Mouse (Mus musculus) ovary, postnatal 36 days (tissue): ENCODE data around the gene Chit1.
A peak's percentile ranks its signal among the peaks of the same experiment; 100 is the strongest.

Experiments used
- DNase-seq: peaks from one replicate; pipeline ENCODE4 v3.0.0; 2022; ENCODE audit warnings: low spot score, mixed read lengths

Chit1 gene

GRCm38 (mm10) chr1:134142363-134142794 lies 31.3 kb downstream of the Chit1 start:
- no peak for DNase-seq

- DNase-seq: no peak
Measured at GRCm38 (mm10) chr1:134146066-134146465, 35.0 kb downstream of the Chit1 start.

GRCm38 (mm10) chr1:134150076-134150475 lies 39.0 kb downstream of the Chit1 start:
- no peak for DNase-seq

- no peak for DNase-seq
Measured at GRCm38 (mm10) chr1:134150745-134151144, 39.7 kb downstream of the Chit1 start.

GRCm38 (mm10) chr1:134151655-134152412 lies 40.8 kb downstream of the Chit1 start:
- peak; percentile 44 for DNase-seq

- no peak for DNase-seq
Measured at GRCm38 (mm10) chr1:134152626-134153590, 41.9 kb downstream of the Chit1 start.

- no peak for DNase-seq
Measured at GRCm38 (mm10) chr1:134154121-134154520, 43.1 kb downstream of the Chit1 start.

- DNase-seq: no peak
Measured at GRCm38 (mm10) chr1:134154655-134155054, 43.6 kb downstream of the Chit1 start.

- DNase-seq: no peak
Measured at GRCm38 (mm10) chr1:134160404-134160803, 49.4 kb downstream of the Chit1 start.

GRCm38 (mm10) chr1:134161399-134161798 lies 50.4 kb downstream of the Chit1 start:
- no peak for DNase-seq

GRCm38 (mm10) chr1:134162510-134163225 lies 51.6 kb downstream of the Chit1 start:
- no peak for DNase-seq

GRCm38 (mm10) chr1:134163476-134163875 lies 52.4 kb downstream of the Chit1 start:
- DNase-seq: no peak

GRCm38 (mm10) chr1:134164454-134164853 lies 53.4 kb downstream of the Chit1 start:
- DNase-seq: no peak

- DNase-seq: no peak
Measured at GRCm38 (mm10) chr1:134166547-134166946, 55.5 kb downstream of the Chit1 start.

GRCm38 (mm10) chr1:134167416-134168305 lies 56.6 kb downstream of the Chit1 start:
- DNase-seq: no peak

- DNase-seq: no peak
Measured at GRCm38 (mm10) chr1:134168567-134168966, 57.5 kb downstream of the Chit1 start.

- no peak for DNase-seq
Measured at GRCm38 (mm10) chr1:134168985-134169697, 58.1 kb downstream of the Chit1 start.

- DNase-seq: no peak
Measured at GRCm38 (mm10) chr1:134173081-134173480, 62.0 kb downstream of the Chit1 start.

GRCm38 (mm10) chr1:134177976-134178375 lies 66.9 kb downstream of the Chit1 start:
- no peak for DNase-seq

GRCm38 (mm10) chr1:134182025-134182424 lies 71.0 kb downstream of the Chit1 start, which contains the start of gene Chil1:
Chil1 (plus strand) TSS chr1:134182176.
- no peak for DNase-seq
